Mouse (Mus musculus) ES-E14 (cell line): Measurements from ENCODE around the gene Sptlc2.

Source experiments
- CHD2 ChIP-seq: IDR thresholded peaks from 2 replicates; pipeline ENCODE4 v1.6.1; 2014; ENCODE audit warnings: mild to moderate bottlenecking, low read depth, low read length, inconsistent platforms
- HCFC1 ChIP-seq: IDR thresholded peaks from 2 replicates; pipeline ENCODE4 v1.6.1; 2012; ENCODE audit warnings: low read length, inconsistent platforms, borderline replicate concordance; ENCODE audit not compliant: insufficient read depth
- MAFK ChIP-seq: IDR thresholded peaks from 2 replicates; pipeline ENCODE4 v1.6.1; 2014; ENCODE audit warnings: mild to moderate bottlenecking, low read depth, low read length, inconsistent platforms; ENCODE audit not compliant: insufficient read depth
- ZC3H11A ChIP-seq: IDR thresholded peaks from 2 replicates; pipeline ENCODE4 v1.6.1; 2012; ENCODE audit warnings: low read depth, mild to moderate bottlenecking, inconsistent platforms, low read length, borderline replicate concordance
- ZNF384 ChIP-seq: IDR thresholded peaks from 2 replicates; pipeline ENCODE4 v1.6.1; 2012; ENCODE audit warnings: low read depth, low read length, inconsistent platforms

GRCm38 (mm10) chr12:87279350-87279749 lies 108.8 kb downstream of the Sptlc2 start:
- no peak for TF ChIP-seq CHD2
- no peak for TF ChIP-seq ZC3H11A
- TF ChIP-seq HCFC1 = no peak
- no peak for TF ChIP-seq MAFK
- no peak for TF ChIP-seq ZNF384
